In genomic region chr9:114842886-114843285, GRCm38 (mm10) we compare ENCODE assay signal across 9 mouse cellular contexts. TPM values are rescaled to one million over a fixed set of nuclear protein-coding genes. Genes with fewer than 3 reads are reported as not detected.
A peak's percentile ranks its signal among the peaks of the same experiment; 100 is the strongest.
DNase-seq lines count a peak whose midpoint lies in the region; ATAC-seq lines count a peak whose summit lies in the region.
"Had no signal": no experiment of that assay in that cellular context is flagged by ENCODE, and none has a peak within 500 bp of the region (broad histone marks: within the 10 kb centered on the region; RNA-seq: fewer than 3 reads in every experiment).

No protein-coding gene starts in this region.

- H3K9me3 ChIP-seq in forebrain, embryonic 13.5 days (replicated peaks) = no peaks in the 10 kb centered on the region
- H3K9me3 ChIP-seq in hindbrain, embryonic 12.5 days (replicated peaks) = no peaks in the 10 kb centered on the region
- H3K9me3 ChIP-seq in neural tube, embryonic 13.5 days = no peaks in the 10 kb centered on the region
- H3K9me3 ChIP-seq: megakaryocyte, embryonic 14.5 days had no signal

- H3K9ac ChIP-seq in forebrain, embryonic 13.5 days = no peak overlapping the region
- H3K9ac ChIP-seq in hindbrain, embryonic 12.5 days = no peak overlapping the region
- H3K9ac ChIP-seq in neural tube, embryonic 13.5 days = no peak overlapping the region

- no peaks in the 10 kb centered on the region for H3K36me3 ChIP-seq in forebrain, embryonic 13.5 days (ENCODE audit: poor library complexity, severe bottlenecking)
- H3K36me3 ChIP-seq in hindbrain, embryonic 12.5 days = no peaks in the 10 kb centered on the region
- no peaks in the 10 kb centered on the region for H3K36me3 ChIP-seq in neural tube, embryonic 13.5 days

- WGBS in forebrain, embryonic 13.5 days = 21% methylated on average over 9 of the region's 9 CpGs
- 28% methylated on average over 9 of the region's 9 CpGs for WGBS in hindbrain, embryonic 12.5 days
- WGBS in neural tube, embryonic 13.5 days = 30% methylated on average over 9 of the region's 9 CpGs

- H3K4me3 ChIP-seq in forebrain, embryonic 13.5 days = peak overlapping the region; percentile 63
- H3K4me3 ChIP-seq in hindbrain, embryonic 12.5 days = peak overlapping the region; percentile 61
- peak overlapping the region; percentile 60; the same call in 1 of the 2 replicates for H3K4me3 ChIP-seq in neural tube, embryonic 13.5 days

- peak overlapping the region; percentile 95 for H3K4me2 ChIP-seq in forebrain, embryonic 13.5 days
- H3K4me2 ChIP-seq in hindbrain, embryonic 12.5 days (replicated peaks) = peak overlapping the region; percentile 98
- peak overlapping the region; percentile 99 for H3K4me2 ChIP-seq in neural tube, embryonic 13.5 days

- H3K27ac ChIP-seq in forebrain, embryonic 13.5 days = no peak overlapping the region
- H3K27ac ChIP-seq in hindbrain, embryonic 12.5 days = no peak overlapping the region
- H3K27ac ChIP-seq in neural tube, embryonic 13.5 days (replicated peaks) = no peak overlapping the region

- DNase-seq in adrenal gland, postnatal 25 days = peak; percentile 16
- peak; percentile 33 for DNase-seq in liver
- DNase-seq in natural killer cell, adult 2 months (ENCODE audit: low spot score in 2 of 2) = no peak
- DNase-seq in spleen, postnatal 36 days (ENCODE audit: low spot score in 2 of 2) = no peak
- no peak for DNase-seq in urinary bladder, adult 2 months (ENCODE audit: low spot score)

- peaks cover 7% of the 10 kb centered on the region for H3K4me1 ChIP-seq in forebrain, embryonic 13.5 days
- peaks cover 7% of the 10 kb centered on the region; the same call in 1 of the 2 replicates for H3K4me1 ChIP-seq in hindbrain, embryonic 12.5 days
- H3K4me1 ChIP-seq in neural tube, embryonic 13.5 days (replicated peaks) = peaks cover 14% of the 10 kb centered on the region

- H3K27me3 ChIP-seq in forebrain, embryonic 13.5 days = peaks cover 17% of the 10 kb centered on the region
- H3K27me3 ChIP-seq in hindbrain, embryonic 12.5 days = peaks cover 44% of the 10 kb centered on the region
- H3K27me3 ChIP-seq in neural tube, embryonic 13.5 days = peaks cover 44% of the 10 kb centered on the region

- ATAC-seq in forebrain, embryonic 13.5 days = no peak
- no peak for ATAC-seq in hindbrain, embryonic 12.5 days (ENCODE audit: low FRiP score)
- no peak for ATAC-seq in neural tube, embryonic 13.5 days (ENCODE audit: low read depth)

RNA-seq across cellular contexts. Expression of gene Cmtm8, which starts 1.1 kb away (rescaled TPM):
- total RNA-seq in adrenal gland, postnatal 25 days (2021) = 5.9 and 6.1 TPM in 2 replicates
- 12.1 and 13.3 TPM in 2 replicates for polyA plus RNA-seq in forebrain, embryonic 13.5 days (2015; fragmentation: Nextera tagmentation; extraction: Ambion mirVana)
- 24.1 and 41.5 TPM in 2 replicates for polyA plus RNA-seq in hindbrain, embryonic 12.5 days (2016; fragmentation: Nextera tagmentation; extraction: Ambion mirVana)
- 15.5 and 17.3 TPM in 2 replicates for polyA plus RNA-seq in neural tube, embryonic 13.5 days (2015; fragmentation: Nextera tagmentation; extraction: Ambion mirVana)
- polyA plus RNA-seq in urinary bladder, adult 2 months (2012; rRNA removed) = 2.1 and 2.4 TPM in 2 replicates

Comparison
In these comparisons a context has a peak if more than half of its experiments do, and no peak if none do; other contexts are left out.
1. DNase-seq: peak in adrenal gland, postnatal 25 days (single experiment) and liver (single experiment); none in natural killer cell, adult 2 months (0 of 2), spleen, postnatal 36 days (0 of 2) and urinary bladder, adult 2 months (single experiment).
2. Peak in every context shown above with its lines, with median percentiles within 50 percentile points of each other: H3K4me2 ChIP-seq and H3K4me3 ChIP-seq.